Mouse (Mus musculus): Measurements from ENCODE around the gene Emsy. TPM values are rescaled to one million over a fixed set of nuclear protein-coding genes. Genes with fewer than 3 reads are reported as not detected.

Emsy gene
- polyA plus RNA-seq, 1 experiment: 2.4 TPM

- Histone ChIP-seq H3K27me3 (replicated peaks) (peaks cover 17% of the 10 kb centered on the region), H3K4me3 (replicated peaks) (peak overlapping the region; percentile 71), H3K4me1 (peaks cover 42% of the 10 kb centered on the region), H3K36me3 (replicated peaks; ENCODE audit: low read length) (no peaks in the 10 kb centered on the region), H3K9me3 (no peaks in the 10 kb centered on the region)
- TF ChIP-seq GATA1 (IDR thresholded peaks at IDR 0.05; ENCODE audit: borderline replicate concordance, low read length): no peak
- no peak for TF ChIP-seq FLI1 (IDR thresholded peaks at IDR 0.05; ENCODE audit: low read length)
Measured at GRCm38 (mm10) chr7:98551041-98551440, 105.5 kb downstream of the Emsy start.

- TF ChIP-seq GATA1 (IDR thresholded peaks at IDR 0.05; ENCODE audit: borderline replicate concordance, low read length) (no peak), FLI1 (IDR thresholded peaks at IDR 0.05; ENCODE audit: low read length) (no peak)
- Histone ChIP-seq H3K36me3 (replicated peaks; ENCODE audit: low read length) (no peaks in the 10 kb centered on the region), H3K4me3 (replicated peaks) (peak overlapping the region; percentile 75), H3K27me3 (replicated peaks) (peaks cover 12% of the 10 kb centered on the region), H3K4me1 (peaks cover 38% of the 10 kb centered on the region), H3K9me3 (no peaks in the 10 kb centered on the region)
Measured at GRCm38 (mm10) chr7:98550596-98550995, 106.0 kb downstream of the Emsy start.

GRCm38 (mm10) chr7:98548839-98549238, 107.7 kb downstream of the Emsy start:
- TF ChIP-seq GATA1 (IDR thresholded peaks at IDR 0.05; ENCODE audit: borderline replicate concordance, low read length) (no peak), FLI1 (IDR thresholded peaks at IDR 0.05; ENCODE audit: low read length) (no peak)
- peaks cover 16% of the 10 kb centered on the region for H3K27me3 ChIP-seq (replicated peaks)

GRCm38 (mm10) chr7:98544556-98544955, 112.0 kb downstream of the Emsy start:
- Histone ChIP-seq H3K27me3 (replicated peaks) (peaks cover 28% of the 10 kb centered on the region), H3K36me3 (replicated peaks; ENCODE audit: low read length) (no peaks in the 10 kb centered on the region), H3K4me3 (replicated peaks) (peak overlapping the region; percentile 46), H3K4me1 (peaks cover 72% of the 10 kb centered on the region), H3K9me3 (no peaks in the 10 kb centered on the region)
- TF ChIP-seq FLI1 (IDR thresholded peaks at IDR 0.05; ENCODE audit: low read length): no peak
- no peak for TF ChIP-seq GATA1 (IDR thresholded peaks at IDR 0.05; ENCODE audit: borderline replicate concordance, low read length)

More at GRCm38 (mm10) chr7:98548839-98549238, 107.7 kb downstream of the Emsy start:
- no peaks in the 10 kb centered on the region for H3K9me3 ChIP-seq
- H3K36me3 ChIP-seq (replicated peaks; ENCODE audit: low read length): no peaks in the 10 kb centered on the region
- no peak overlapping the region for H3K4me3 ChIP-seq (replicated peaks)
- peaks cover 54% of the 10 kb centered on the region for H3K4me1 ChIP-seq

GRCm38 (mm10) chr7:98543853-98544370, 112.7 kb downstream of the Emsy start:
- no peak overlapping the region for H3K4me3 ChIP-seq (replicated peaks)
- no peak for TF ChIP-seq GATA1 (IDR thresholded peaks at IDR 0.05; ENCODE audit: borderline replicate concordance, low read length)
- no peak for TF ChIP-seq FLI1 (IDR thresholded peaks at IDR 0.05; ENCODE audit: low read length)

GRCm38 (mm10) chr7:98542731-98543142, 113.8 kb downstream of the Emsy start:
- peaks cover 72% of the 10 kb centered on the region for H3K4me1 ChIP-seq

More at GRCm38 (mm10) chr7:98543853-98544370, 112.7 kb downstream of the Emsy start:
- H3K4me1 ChIP-seq: peaks cover 72% of the 10 kb centered on the region
- H3K36me3 ChIP-seq (replicated peaks; ENCODE audit: low read length): no peaks in the 10 kb centered on the region
- H3K27me3 ChIP-seq (replicated peaks): peaks cover 28% of the 10 kb centered on the region
- no peaks in the 10 kb centered on the region for H3K9me3 ChIP-seq

GRCm38 (mm10) chr7:98542267-98542666, 114.3 kb downstream of the Emsy start:
- H3K4me3 ChIP-seq (replicated peaks): no peak overlapping the region
- H3K9me3 ChIP-seq: no peaks in the 10 kb centered on the region
- H3K36me3 ChIP-seq (replicated peaks; ENCODE audit: low read length): no peaks in the 10 kb centered on the region
- H3K27me3 ChIP-seq (replicated peaks): peaks cover 29% of the 10 kb centered on the region
- H3K4me1 ChIP-seq: peaks cover 77% of the 10 kb centered on the region
- TF ChIP-seq FLI1 (IDR thresholded peaks at IDR 0.05; ENCODE audit: low read length) (no peak), GATA1 (IDR thresholded peaks at IDR 0.05; ENCODE audit: borderline replicate concordance, low read length) (no peak)

More at GRCm38 (mm10) chr7:98542731-98543142, 113.8 kb downstream of the Emsy start:
- Histone ChIP-seq H3K27me3 (replicated peaks) (peaks cover 28% of the 10 kb centered on the region), H3K36me3 (replicated peaks; ENCODE audit: low read length) (no peaks in the 10 kb centered on the region), H3K4me3 (replicated peaks) (peak overlapping the region; percentile 12), H3K9me3 (no peaks in the 10 kb centered on the region)
- TF ChIP-seq GATA1 (IDR thresholded peaks at IDR 0.05; ENCODE audit: borderline replicate concordance, low read length): no peak
- no peak for TF ChIP-seq FLI1 (IDR thresholded peaks at IDR 0.05; ENCODE audit: low read length)

GRCm38 (mm10) chr7:98541564-98541963, 115.0 kb downstream of the Emsy start:
- Histone ChIP-seq H3K36me3 (replicated peaks; ENCODE audit: low read length) (no peaks in the 10 kb centered on the region), H3K9me3 (no peaks in the 10 kb centered on the region), H3K27me3 (replicated peaks) (peaks cover 36% of the 10 kb centered on the region), H3K4me3 (replicated peaks) (no peak overlapping the region), H3K4me1 (peaks cover 84% of the 10 kb centered on the region)
- TF ChIP-seq FLI1 (IDR thresholded peaks at IDR 0.05; ENCODE audit: low read length) (no peak), GATA1 (IDR thresholded peaks at IDR 0.05; ENCODE audit: borderline replicate concordance, low read length) (no peak)

- no peak overlapping the region for H3K4me3 ChIP-seq (replicated peaks)
- TF ChIP-seq GATA1 (IDR thresholded peaks at IDR 0.05; ENCODE audit: borderline replicate concordance, low read length) (no peak), FLI1 (IDR thresholded peaks at IDR 0.05; ENCODE audit: low read length) (no peak)
Measured at GRCm38 (mm10) chr7:98540879-98541278, 115.7 kb downstream of the Emsy start.

GRCm38 (mm10) chr7:98537967-98538573, 118.5 kb downstream of the Emsy start:
- Histone ChIP-seq H3K4me1 (peaks cover 96% of the 10 kb centered on the region), H3K9me3 (no peaks in the 10 kb centered on the region), H3K27me3 (replicated peaks) (peaks cover 25% of the 10 kb centered on the region), H3K36me3 (replicated peaks; ENCODE audit: low read length) (no peaks in the 10 kb centered on the region), H3K4me3 (replicated peaks) (no peak overlapping the region)
- no peak for TF ChIP-seq FLI1 (IDR thresholded peaks at IDR 0.05; ENCODE audit: low read length)
- no peak for TF ChIP-seq GATA1 (IDR thresholded peaks at IDR 0.05; ENCODE audit: borderline replicate concordance, low read length)

More at GRCm38 (mm10) chr7:98540879-98541278, 115.7 kb downstream of the Emsy start:
- Histone ChIP-seq H3K36me3 (replicated peaks; ENCODE audit: low read length) (no peaks in the 10 kb centered on the region), H3K27me3 (replicated peaks) (peaks cover 37% of the 10 kb centered on the region), H3K9me3 (no peaks in the 10 kb centered on the region), H3K4me1 (peaks cover 91% of the 10 kb centered on the region)

Data from megakaryocyte, embryonic 14.5 days (primary cell).